Mouse (Mus musculus) embryonic facial prominence, embryonic 10.5 days (tissue): ENCODE measurements around the gene Meaf6. TPM values are rescaled to one million over a fixed set of nuclear protein-coding genes. Genes with fewer than 3 reads are reported as not detected.

ENCODE experiments used
- DNase-seq: peaks from one replicate; pipeline ENCODE4 v3.0.0-alpha.2; 2017; ENCODE audit warnings: low spot score
- H3K27ac ChIP-seq: fragments of 300-500 bp; sonication (generic); replicated peaks from 2 replicates; pipeline ENCODE4 v1.5.1; 2016; ENCODE audit warnings: mild to moderate bottlenecking
- H3K27me3 ChIP-seq: fragments of 300-500 bp; sonication (generic); replicated peaks from 2 replicates; pipeline ENCODE4 v1.6.1; 2016; ENCODE audit warnings: low read depth, mild to moderate bottlenecking; ENCODE audit not compliant: poor library complexity, severe bottlenecking
- H3K36me3 ChIP-seq: fragments of 300-500 bp; sonication (generic); replicated peaks from 2 replicates; pipeline ENCODE4 v1.6.1; 2016; ENCODE audit warnings: mild to moderate bottlenecking, moderate library complexity
- H3K4me1 ChIP-seq: fragments of 300-500 bp; sonication (generic); 2 replicates; pipeline ENCODE4 v1.6.1; 2016
- H3K4me3 ChIP-seq: fragments of 300-500 bp; sonication (generic); 2 replicates; pipeline ENCODE4 v1.5.1; 2016; ENCODE audit warnings: mild to moderate bottlenecking, moderate library complexity
- H3K9me3 ChIP-seq: fragments of 300-500 bp; sonication (generic); 2 replicates; pipeline ENCODE4 v1.6.1; 2016; ENCODE audit warnings: mild to moderate bottlenecking
- WGBS: fragments of 180-500 bp; shearing (Covaris S2); methylation state at CpG from one replicate; pipeline ENCODE4 v1.1.7; 2016; 5-methylcytosine and 5-hydroxymethylcytosine counted together
- polyA plus RNA-seq: library from polyadenylated mRNA; unstranded; fragments of >200 nt; fragmentation: Nextera tagmentation; extraction: Ambion mirVana; gene quantifications from 2 replicates; pipeline ENCODE4 v1.2.1, GENCODE M21; 2016

Gene Meaf6
- polyA plus RNA-seq, 1 experiment from 2014 or later = 84.3 TPM

DNA sequence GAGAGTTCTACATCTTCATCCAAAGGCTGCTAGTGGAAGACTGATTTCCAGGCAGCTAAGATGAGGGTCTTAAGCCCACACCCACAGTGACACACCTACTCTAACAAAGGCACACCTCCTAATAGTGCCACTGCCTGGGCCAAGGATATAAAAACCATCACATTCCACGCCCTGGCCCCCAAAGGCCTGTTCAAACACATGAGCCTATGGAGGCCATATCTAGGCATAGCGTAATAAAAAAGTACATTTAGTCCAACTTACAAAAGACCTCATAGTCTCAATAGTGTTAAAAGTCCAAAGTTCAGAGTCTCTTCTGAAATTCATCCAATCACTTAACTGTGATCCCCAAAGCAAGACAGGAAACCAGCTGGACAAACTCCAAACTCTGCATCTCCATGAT lies 6.2 kb upstream of the Meaf6 start:
- no peaks in the 10 kb centered on the region for H3K9me3 ChIP-seq
- WGBS = 95% methylated on average over 2 of the region's 2 CpGs
- peaks cover 60% of the 10 kb centered on the region for H3K36me3 ChIP-seq
- peaks cover 4% of the 10 kb centered on the region; the same call in 1 of the 2 replicates for H3K4me1 ChIP-seq
- no peaks in the 10 kb centered on the region for H3K27me3 ChIP-seq
- H3K4me3 ChIP-seq = no peak overlapping the region
- DNase-seq = no peak
- no peak overlapping the region for H3K27ac ChIP-seq

DNA sequence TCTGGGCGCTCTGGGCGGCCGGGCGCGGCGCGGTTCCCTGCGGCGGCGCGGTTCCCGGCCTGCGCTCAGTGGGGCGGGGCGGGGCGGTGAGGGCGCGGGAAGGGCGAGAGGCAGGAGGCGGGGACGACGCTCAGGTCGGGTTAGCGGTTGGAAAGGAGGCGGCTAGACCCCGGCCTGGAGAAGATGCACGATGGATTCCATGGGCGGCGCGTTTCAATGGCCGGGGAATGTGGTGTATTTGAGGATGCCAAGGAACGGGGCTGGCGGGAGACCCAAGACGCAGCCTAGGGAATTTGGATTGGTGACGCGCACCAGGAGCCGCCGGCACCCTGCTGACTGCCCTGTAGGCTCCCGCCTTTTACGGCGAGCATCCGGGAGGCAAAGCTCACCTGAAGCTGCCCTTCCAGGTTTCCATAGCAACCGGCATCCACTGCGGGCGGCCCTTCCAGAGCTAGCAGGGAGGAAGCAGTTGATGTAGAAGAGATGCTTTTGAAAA lies 460 bp downstream of the Meaf6 start:
- Histone ChIP-seq H3K4me3 (peak overlapping the region; percentile 91), H3K9me3 (no peaks in the 10 kb centered on the region), H3K36me3 (peaks cover 56% of the 10 kb centered on the region), H3K27ac (peak overlapping the region; percentile 99), H3K4me1 (peaks cover 28% of the 10 kb centered on the region), H3K27me3 (no peaks in the 10 kb centered on the region)
- DNase-seq = peak; percentile 88
- under 1% methylated on average over 45 of the region's 45 CpGs for WGBS

DNA sequence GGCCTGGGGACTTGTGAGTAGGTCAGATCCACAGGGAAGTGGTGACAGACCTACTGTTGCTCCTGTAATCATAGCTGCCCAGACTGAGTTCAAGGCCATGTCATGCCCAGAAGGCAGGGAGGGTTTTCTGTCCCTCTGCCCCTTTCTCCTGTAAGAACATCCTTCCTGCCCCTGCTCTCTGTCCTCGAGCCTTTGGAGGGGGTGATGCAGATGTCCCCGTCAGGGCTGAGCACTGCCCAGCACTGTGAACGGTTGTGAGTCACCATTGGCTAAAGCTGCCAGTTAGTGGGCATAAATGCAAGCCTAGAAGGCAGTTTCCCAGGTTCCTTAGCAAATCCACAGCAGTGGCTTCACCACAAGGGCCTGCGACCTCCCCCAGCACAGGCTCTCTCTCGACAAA lies 8.1 kb downstream of the Meaf6 start:
- Histone ChIP-seq H3K27ac (no peak overlapping the region), H3K27me3 (no peaks in the 10 kb centered on the region), H3K9me3 (0 out of 2 replicates have a peak, but pooled peaks cover 2% of the 10 kb centered on the region), H3K36me3 (peaks cover 82% of the 10 kb centered on the region), H3K4me3 (no peak overlapping the region), H3K4me1 (no peaks in the 10 kb centered on the region)
- 88% methylated on average over 5 of the region's 5 CpGs for WGBS
- no peak for DNase-seq

DNA sequence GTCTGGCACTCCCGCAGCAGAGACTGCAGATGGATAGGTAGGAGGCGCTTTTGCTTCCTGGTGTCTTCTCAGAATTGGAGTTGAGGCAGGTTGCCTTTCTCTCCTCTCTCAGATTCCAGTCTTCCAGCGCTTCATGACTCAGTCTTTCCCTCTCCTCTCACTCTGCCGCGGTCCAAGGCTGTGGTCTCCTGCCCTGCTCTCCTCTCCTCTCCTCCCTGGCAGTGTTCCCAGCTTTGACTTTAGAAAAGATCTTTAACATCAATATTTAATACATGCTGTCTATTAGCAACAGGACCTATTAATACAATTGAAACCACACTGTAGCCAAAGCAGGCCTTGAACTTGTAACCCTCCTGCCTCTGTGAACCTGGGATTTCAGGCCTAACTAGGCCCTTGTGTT lies 11.1 kb downstream of the Meaf6 start:
- H3K9me3 ChIP-seq = 0 out of 2 replicates have a peak, but pooled peaks cover 2% of the 10 kb centered on the region
- H3K36me3 ChIP-seq = peaks cover 55% of the 10 kb centered on the region
- H3K4me1 ChIP-seq = peaks cover 4% of the 10 kb centered on the region; the same call in 1 of the 2 replicates
- H3K4me3 ChIP-seq = no peak overlapping the region
- H3K27me3 ChIP-seq = no peaks in the 10 kb centered on the region
- H3K27ac ChIP-seq = no peak overlapping the region
- no peak for DNase-seq
- 95% methylated on average over 5 of the region's 5 CpGs for WGBS

DNA sequence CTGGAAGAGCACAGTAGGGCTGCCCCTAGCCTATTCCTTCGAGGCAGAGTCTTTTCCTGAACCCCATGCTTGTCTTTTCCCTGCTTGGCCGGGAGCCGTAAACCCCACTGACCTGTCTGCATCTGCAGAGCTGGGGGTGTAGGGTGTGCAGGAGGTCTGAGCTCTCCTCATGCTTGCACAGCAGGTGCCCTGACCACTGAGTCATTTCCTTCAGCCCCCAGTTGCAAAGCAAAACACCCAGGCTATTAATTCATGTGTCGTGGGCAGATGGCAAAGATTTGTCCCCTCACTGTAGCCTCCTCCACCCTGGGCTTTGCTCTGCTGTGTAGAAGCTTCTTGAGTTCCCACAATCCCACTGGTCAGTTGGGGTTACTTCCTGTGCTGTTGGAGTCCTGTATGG lies 12.5 kb downstream of the Meaf6 start:
- DNase-seq = no peak
- H3K9me3 ChIP-seq = no peaks in the 10 kb centered on the region
- peaks cover 54% of the 10 kb centered on the region for H3K36me3 ChIP-seq
- H3K4me1 ChIP-seq = peaks cover 4% of the 10 kb centered on the region; the same call in 1 of the 2 replicates
- no peak overlapping the region for H3K4me3 ChIP-seq
- WGBS = 83% methylated on average over 4 of the region's 4 CpGs
- H3K27me3 ChIP-seq = no peaks in the 10 kb centered on the region
- H3K27ac ChIP-seq = no peak overlapping the region

DNA sequence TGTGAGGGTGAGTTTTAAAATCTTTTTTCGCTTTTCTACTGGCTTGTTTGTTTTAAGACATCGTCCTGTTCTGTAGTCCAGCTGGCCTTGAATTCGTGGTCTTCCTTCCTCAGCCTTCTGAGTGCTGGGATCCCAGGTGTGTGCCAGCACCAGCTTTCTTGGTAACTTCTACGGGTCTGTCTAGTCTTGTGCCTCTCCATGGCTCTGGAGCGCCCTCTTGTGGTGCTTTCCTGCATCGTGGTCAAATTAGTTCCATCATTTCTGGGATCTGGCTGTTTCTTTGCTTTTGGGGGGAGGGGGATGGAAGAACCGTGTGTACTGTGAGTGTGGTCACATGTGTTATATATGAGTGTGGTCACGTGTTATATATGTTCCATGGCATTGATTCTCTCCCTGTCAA lies 14.5 kb downstream of the Meaf6 start:
- H3K4me3 ChIP-seq = no peak overlapping the region
- DNase-seq = peak; percentile 87
- no peak overlapping the region for H3K27ac ChIP-seq
- H3K36me3 ChIP-seq = peaks cover 53% of the 10 kb centered on the region
- H3K9me3 ChIP-seq = no peaks in the 10 kb centered on the region
- no peaks in the 10 kb centered on the region for H3K27me3 ChIP-seq
- WGBS = 10% methylated on average over 8 of the region's 8 CpGs
- H3K4me1 ChIP-seq = peaks cover 4% of the 10 kb centered on the region; the same call in 1 of the 2 replicates

DNA sequence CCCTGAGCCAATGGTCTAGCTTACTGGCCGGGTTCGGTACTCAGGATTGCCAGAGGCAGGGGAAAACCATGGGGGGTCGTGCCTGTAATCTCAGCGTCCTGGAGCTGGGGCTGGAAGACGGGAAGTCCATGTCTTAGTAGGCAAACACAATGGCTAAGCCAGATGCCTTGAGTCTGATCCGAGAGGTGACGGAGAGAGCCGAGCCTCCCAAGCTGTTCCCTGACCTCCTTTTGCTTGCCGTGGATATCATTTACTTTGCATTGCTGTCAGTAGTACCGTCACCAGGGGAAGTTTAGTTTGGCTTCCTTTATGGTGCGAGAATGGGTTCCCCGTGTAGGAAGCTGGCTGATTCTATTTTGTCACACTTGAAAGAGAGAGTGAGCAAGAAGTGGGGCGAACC lies 16.4 kb downstream of the Meaf6 start:
- Histone ChIP-seq H3K4me1 (peaks cover 5% of the 10 kb centered on the region; the same call in 1 of the 2 replicates), H3K27ac (no peak overlapping the region), H3K27me3 (no peaks in the 10 kb centered on the region), H3K36me3 (peaks cover 56% of the 10 kb centered on the region), H3K9me3 (no peaks in the 10 kb centered on the region), H3K4me3 (no peak overlapping the region)
- DNase-seq = no peak
- WGBS = 71% methylated on average over 13 of the region's 13 CpGs

DNA sequence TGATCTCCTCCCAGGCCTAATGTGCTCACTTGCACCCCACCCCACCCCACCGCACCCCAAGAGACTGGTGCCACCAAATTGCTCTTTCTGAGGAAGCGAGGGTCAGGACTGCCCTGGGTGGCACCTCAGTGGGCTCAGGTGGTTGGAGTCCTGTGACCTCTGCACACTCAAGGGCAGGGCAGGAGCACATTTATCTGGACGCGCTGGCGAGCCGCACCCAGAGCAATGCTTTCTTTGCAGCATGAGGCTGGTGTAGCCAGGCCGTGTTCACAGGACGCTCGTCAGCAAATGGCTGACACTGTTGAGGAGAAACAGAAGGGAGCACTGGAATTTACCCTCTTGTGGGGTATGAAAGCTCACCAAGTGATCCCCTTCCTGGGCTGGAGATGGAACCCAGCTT lies 20.4 kb downstream of the Meaf6 start:
- 92% methylated on average over 9 of the region's 9 CpGs for WGBS
- no peak for DNase-seq
- Histone ChIP-seq H3K9me3 (no peaks in the 10 kb centered on the region), H3K4me1 (peaks cover 11% of the 10 kb centered on the region; the same call in 1 of the 2 replicates), H3K36me3 (peaks cover 80% of the 10 kb centered on the region), H3K27ac (no peak overlapping the region), H3K4me3 (no peak overlapping the region), H3K27me3 (no peaks in the 10 kb centered on the region)

DNA sequence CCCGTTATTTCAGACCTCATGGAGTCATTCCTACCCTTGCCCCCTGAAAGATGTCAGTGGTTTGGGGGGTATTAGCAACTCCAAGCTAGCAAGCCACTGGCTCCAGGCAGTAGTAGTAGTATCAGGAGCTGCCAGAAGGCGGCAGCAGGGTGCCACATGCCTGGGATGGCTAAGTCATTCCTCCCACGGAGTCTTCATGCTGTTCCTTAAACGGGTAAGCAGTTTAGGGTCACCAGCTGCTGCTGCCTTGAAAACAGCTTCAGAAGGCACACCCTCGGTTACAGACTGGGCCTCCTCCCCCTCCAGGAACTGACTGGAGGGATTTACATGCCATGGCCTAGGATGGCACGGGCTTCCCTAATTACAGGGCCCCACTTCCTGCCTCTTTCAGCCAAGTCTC lies 29.7 kb downstream of the Meaf6 start:
- Histone ChIP-seq H3K27ac (peak overlapping the region; percentile 5; the same call in 1 of the 2 replicates), H3K36me3 (peaks cover 26% of the 10 kb centered on the region), H3K27me3 (peaks cover 12% of the 10 kb centered on the region; the same call in 1 of the 2 replicates), H3K4me3 (no peak overlapping the region), H3K4me1 (peaks cover 33% of the 10 kb centered on the region), H3K9me3 (no peaks in the 10 kb centered on the region)
- DNase-seq = peak; percentile 79
- WGBS = 9% methylated on average over 6 of the region's 6 CpGs

DNA sequence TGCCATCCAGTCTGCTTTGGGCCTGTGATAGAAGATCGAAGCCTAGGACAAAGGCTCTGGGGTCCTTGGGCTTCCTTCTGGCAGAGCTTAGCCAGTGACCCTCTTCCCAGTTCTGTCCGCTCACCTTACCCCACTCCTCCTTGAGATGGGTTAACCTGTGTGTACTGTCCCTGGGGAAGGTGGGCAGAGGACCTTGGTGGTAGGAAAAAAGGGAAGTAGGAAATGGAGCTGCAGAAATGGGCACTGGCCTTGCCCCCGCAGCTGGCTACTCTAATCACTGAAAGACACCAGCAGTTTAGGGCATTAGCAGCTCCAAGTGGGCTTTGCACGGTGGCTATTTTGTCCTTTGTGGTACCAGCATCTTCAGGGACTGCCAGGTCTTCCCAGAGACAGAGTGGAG lies 30.1 kb downstream of the Meaf6 start:
- Histone ChIP-seq H3K9me3 (no peaks in the 10 kb centered on the region), H3K27ac (peak overlapping the region; percentile 5; the same call in 1 of the 2 replicates)

DNA sequence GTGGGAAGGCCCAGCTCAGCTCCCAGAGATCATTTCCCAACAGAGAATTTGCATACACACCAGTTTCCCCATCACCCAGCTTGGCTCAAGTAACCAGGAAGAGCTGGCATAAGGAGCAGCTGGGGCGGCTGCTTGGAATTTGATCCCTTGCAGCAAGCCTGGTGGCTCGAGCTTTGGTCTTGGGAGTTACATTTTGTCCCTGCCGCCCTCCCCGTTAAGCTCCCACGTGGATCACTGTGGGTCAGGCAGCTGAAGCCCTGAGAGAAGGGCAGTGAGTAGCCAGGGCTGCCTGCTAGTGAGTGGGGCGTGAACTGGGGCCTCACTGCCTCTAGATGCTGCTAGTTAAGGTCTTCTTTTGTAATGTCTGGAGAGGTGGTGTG lies 30.8 kb downstream of the Meaf6 start:
- 33% methylated on average over 6 of the region's 6 CpGs for WGBS
- Histone ChIP-seq H3K27ac (peak overlapping the region; percentile 35; the same call in 1 of the 2 replicates), H3K4me1 (peaks cover 33% of the 10 kb centered on the region), H3K9me3 (no peaks in the 10 kb centered on the region), H3K27me3 (peaks cover 17% of the 10 kb centered on the region; the same call in 1 of the 2 replicates), H3K4me3 (no peak overlapping the region), H3K36me3 (peaks cover 15% of the 10 kb centered on the region)
- DNase-seq = no peak

More for the DNA sequence above, 30.1 kb downstream of the Meaf6 start:
- WGBS = 81% methylated on average over 4 of the region's 4 CpGs
- DNase-seq = no peak
- Histone ChIP-seq H3K27me3 (peaks cover 16% of the 10 kb centered on the region; the same call in 1 of the 2 replicates), H3K4me3 (no peak overlapping the region), H3K36me3 (peaks cover 21% of the 10 kb centered on the region), H3K4me1 (peaks cover 33% of the 10 kb centered on the region)

DNA sequence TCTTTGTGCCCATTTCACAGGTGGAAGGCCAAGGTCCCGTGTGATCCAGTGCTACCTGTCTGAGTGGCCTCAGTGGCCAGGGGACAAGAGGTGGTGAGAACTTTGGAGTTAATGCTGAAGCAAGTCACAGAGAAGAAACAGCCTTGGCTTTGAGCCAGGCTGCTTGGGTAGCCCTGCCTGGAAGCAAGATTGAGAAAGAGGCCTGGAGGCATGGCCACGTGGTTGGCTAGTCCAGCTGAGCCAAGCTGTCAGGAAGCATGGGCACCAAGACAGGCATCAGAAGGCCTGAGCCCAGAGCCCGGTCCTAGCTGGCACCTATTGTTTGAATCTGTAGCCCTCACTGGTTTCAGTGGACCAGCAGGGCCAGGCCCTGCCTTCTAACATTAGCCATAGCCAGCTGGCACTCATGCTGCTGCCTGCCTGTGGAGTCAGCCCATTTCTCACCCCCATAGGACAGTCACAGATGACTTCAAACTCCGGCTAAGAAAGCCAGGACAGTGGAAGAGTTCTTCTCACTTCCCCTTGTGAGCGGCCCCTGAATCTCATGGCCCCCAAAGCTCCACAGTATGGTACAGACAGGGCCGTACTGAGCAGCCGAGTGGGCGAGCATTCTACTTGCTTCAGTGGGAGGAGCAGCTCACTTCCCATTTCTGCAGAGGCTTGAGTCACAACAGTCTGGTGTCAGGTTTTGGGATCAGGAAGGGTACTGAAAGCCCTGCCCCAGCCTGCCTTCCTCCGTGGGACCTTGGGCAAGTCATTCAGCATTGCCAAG lies 31.3 kb downstream of the Meaf6 start:
- Histone ChIP-seq H3K4me3 (no peak overlapping the region), H3K4me1 (peaks cover 33% of the 10 kb centered on the region), H3K36me3 (peaks cover 9% of the 10 kb centered on the region), H3K27ac (peak overlapping the region; percentile 35), H3K9me3 (no peaks in the 10 kb centered on the region), H3K27me3 (peaks cover 17% of the 10 kb centered on the region; the same call in 1 of the 2 replicates)
- 80% methylated on average over 9 of the region's 9 CpGs for WGBS
- no peak for DNase-seq

DNA sequence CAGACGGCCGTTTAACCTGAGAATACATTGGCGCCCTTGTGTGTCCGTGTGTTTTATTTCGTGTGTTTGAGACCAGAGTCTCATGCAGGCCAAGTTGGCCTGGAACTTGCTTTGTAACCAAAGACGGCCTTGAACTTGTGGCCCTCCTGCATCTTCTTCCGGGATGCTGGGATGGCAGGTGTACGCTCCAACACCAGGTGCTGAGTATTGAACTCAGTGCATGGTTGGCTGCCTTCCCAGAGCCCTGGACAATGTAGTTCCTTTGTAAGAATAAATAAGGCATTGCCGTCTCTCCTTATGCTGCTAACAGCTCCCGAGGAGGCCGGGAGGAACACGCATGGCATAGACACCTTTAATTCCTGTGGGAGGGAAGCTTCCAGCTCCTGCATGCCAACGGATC lies 32.0 kb downstream of the Meaf6 start:
- no peak for DNase-seq
- H3K27me3 ChIP-seq = peaks cover 17% of the 10 kb centered on the region; the same call in 1 of the 2 replicates
- 85% methylated on average over 13 of the region's 13 CpGs for WGBS

More for the DNA sequence above, 32.0 kb downstream of the Meaf6 start:
- Histone ChIP-seq H3K4me3 (no peak overlapping the region), H3K36me3 (peaks cover 3% of the 10 kb centered on the region), H3K9me3 (no peaks in the 10 kb centered on the region), H3K4me1 (peaks cover 35% of the 10 kb centered on the region), H3K27ac (no peak overlapping the region)
